ENCODE assay signal across 8 mouse cellular contexts in the genomic region with DNA sequence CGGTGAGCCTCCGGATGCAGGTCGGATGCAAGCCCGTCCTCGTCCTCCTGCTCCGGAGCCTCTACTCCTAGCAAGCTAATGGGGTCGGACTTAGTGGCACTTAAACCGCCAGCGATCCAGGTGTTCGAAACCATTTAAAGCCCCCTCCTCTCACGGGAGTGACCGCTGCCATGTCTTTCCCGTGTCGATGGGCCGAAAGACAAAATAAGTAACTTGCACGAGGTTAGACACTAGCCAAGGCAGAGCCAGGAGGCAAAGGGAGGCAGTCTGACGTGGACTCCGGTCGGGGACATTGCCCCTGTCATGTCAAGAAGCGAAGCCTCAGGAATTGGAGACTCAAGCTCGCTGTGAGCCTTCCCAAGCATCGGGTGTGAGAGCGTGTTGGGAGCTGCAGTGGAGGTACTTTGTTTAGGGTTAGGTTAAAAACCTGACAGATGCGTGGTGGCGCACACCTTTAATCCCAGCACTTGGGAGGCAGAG. TPM values are rescaled to one million over a fixed set of nuclear protein-coding genes. Genes with fewer than 3 reads are reported as not detected.
DNase-seq lines count a peak whose midpoint lies in the region; ATAC-seq and TF ChIP-seq lines count a peak whose summit lies in the region.

No protein-coding gene starts in this region.

- no peak for TF ChIP-seq CTCF in G1E (IDR thresholded peaks at IDR 0.05; ENCODE audit: low read depth, low read length)
- TF ChIP-seq CTCF in forebrain, postnatal 0 days (IDR thresholded peaks at IDR 0.05; ENCODE audit: low read depth) = no peak
- no peak for TF ChIP-seq CTCF in liver, postnatal 0 days (IDR thresholded peaks at IDR 0.05; ENCODE audit: low read depth)

- H3K4me3 ChIP-seq in heart, embryonic 12.5 days = peak overlapping the region; percentile 91
- H3K4me3 ChIP-seq in G1E (ENCODE audit: low read depth, low read length) = peak overlapping the region; percentile 97
- H3K4me3 ChIP-seq in forebrain, postnatal 0 days (ENCODE audit: low read depth, low read length) = peak overlapping the region; percentile 84
- peak overlapping the region; percentile 91 for H3K4me3 ChIP-seq in liver, postnatal 0 days (ENCODE audit: low read depth, low read length)

- no peaks in the 10 kb centered on the region for H3K9me3 ChIP-seq in heart, embryonic 12.5 days (replicated peaks)
- no peaks in the 10 kb centered on the region for H3K9me3 ChIP-seq in G1E (replicated peaks)
- H3K9me3 ChIP-seq in forebrain, postnatal 0 days (ENCODE audit: low read length) = no peaks in the 10 kb centered on the region
- H3K9me3 ChIP-seq in liver, postnatal 0 days (ENCODE audit: low read length) = no peaks in the 10 kb centered on the region

- no peak overlapping the region for H3K27ac ChIP-seq in heart, embryonic 12.5 days (ENCODE audit: poor library complexity, severe bottlenecking)
- no peak overlapping the region for H3K27ac ChIP-seq in forebrain, postnatal 0 days (ENCODE audit: low read depth, low read length)
- peak overlapping the region; percentile 52 for H3K27ac ChIP-seq in liver, postnatal 0 days (ENCODE audit: low read depth)

- no peak for DNase-seq in heart, adult 18-20 months
- DNase-seq in G1E (ENCODE audit: low spot score) = peak; percentile 43
- peak; percentile 11 for DNase-seq in forebrain, postnatal 0 days
- no peak for DNase-seq in liver, postnatal 0 days
- DNase-seq in left cerebral cortex, postnatal 4 days = no peak
- no peak for DNase-seq in left cerebral cortex, adult 9 months (ENCODE audit: low spot score in 2 of 2)
- DNase-seq in left cerebral cortex, postnatal 10 days (ENCODE audit: extremely low spot score in 1 of 2, low spot score in 2 of 2) = no peak

- H3K27me3 ChIP-seq in heart, embryonic 12.5 days (replicated peaks) = no peaks in the 10 kb centered on the region
- peaks cover 8% of the 10 kb centered on the region for H3K27me3 ChIP-seq in G1E (ENCODE audit: insufficient read depth, low read length)
- H3K27me3 ChIP-seq in forebrain, postnatal 0 days (ENCODE audit: insufficient read depth, low read length) = no peaks in the 10 kb centered on the region
- H3K27me3 ChIP-seq in liver, postnatal 0 days (ENCODE audit: insufficient read depth, low read length) = no peaks in the 10 kb centered on the region

- no peak for TF ChIP-seq EP300 in liver, postnatal 0 days (IDR thresholded peaks at IDR 0.05; ENCODE audit: low read depth)

- no peak for ATAC-seq in heart, embryonic 12.5 days (ENCODE audit: insufficient number of reproducible peaks, low FRiP score)
- no peak for ATAC-seq in G1E (ENCODE audit: extremely low read depth, insufficient number of reproducible peaks, low FRiP score, poor library complexity, severe bottlenecking)
- no peak for ATAC-seq in forebrain, postnatal 0 days
- ATAC-seq in liver, postnatal 0 days = no peak

- H3K9ac ChIP-seq in heart, embryonic 12.5 days = peak overlapping the region; percentile 95
- peak overlapping the region; percentile 70 for H3K9ac ChIP-seq in forebrain, postnatal 0 days
- H3K9ac ChIP-seq in liver, postnatal 0 days (replicated peaks) = peak overlapping the region; percentile 90

- H3K4me1 ChIP-seq in heart, embryonic 12.5 days (replicated peaks) = peaks cover 9% of the 10 kb centered on the region
- H3K4me1 ChIP-seq in G1E (ENCODE audit: insufficient read depth, low read depth, low read length) = peaks cover 51% of the 10 kb centered on the region
- peaks cover 11% of the 10 kb centered on the region; the same call in 1 of the 2 replicates for H3K4me1 ChIP-seq in forebrain, postnatal 0 days (ENCODE audit: insufficient read depth)
- peaks cover 11% of the 10 kb centered on the region for H3K4me1 ChIP-seq in liver, postnatal 0 days (ENCODE audit: insufficient read depth)

- intact Hi-C loops in left cerebral cortex, postnatal 4 days (cut with DNase I) = loop anchor here (2.0 kb wide), 1 partner anchor 59 kb away; no protein-coding TSS in a partner anchor
- intact Hi-C loops in left cerebral cortex, postnatal 10 days (cut with DNase I) = no loop called here

- WGBS in heart, embryonic 12.5 days = 2% methylated on average over 25 of the region's 25 CpGs
- 7% methylated on average over 25 of the region's 25 CpGs for WGBS in forebrain, postnatal 0 days
- WGBS in liver, postnatal 0 days (ENCODE audit: insufficient replicate concordance) = 2% methylated on average over 25 of the region's 25 CpGs

- H3K4me2 ChIP-seq in heart, embryonic 12.5 days = peak overlapping the region; percentile 92
- H3K4me2 ChIP-seq in forebrain, postnatal 0 days (ENCODE audit: low read depth) = peak overlapping the region; percentile 88
- H3K4me2 ChIP-seq in liver, postnatal 0 days (ENCODE audit: low read depth, low read length) = peak overlapping the region; percentile 100

- H3K36me3 ChIP-seq in heart, embryonic 12.5 days = peaks cover 40% of the 10 kb centered on the region
- H3K36me3 ChIP-seq in G1E (replicated peaks) = peaks cover 45% of the 10 kb centered on the region
- H3K36me3 ChIP-seq in forebrain, postnatal 0 days (ENCODE audit: insufficient read depth) = peaks cover 33% of the 10 kb centered on the region
- H3K36me3 ChIP-seq in liver, postnatal 0 days (replicated peaks; ENCODE audit: insufficient read depth, low read length) = peaks cover 36% of the 10 kb centered on the region

RNA-seq across cellular contexts. Expression of gene Nol9, which starts 0.8 kb away (rescaled TPM):
- 23.1 and 25.8 TPM in 2 replicates for polyA plus RNA-seq in heart, embryonic 12.5 days (2016; fragmentation: Nextera tagmentation; extraction: Ambion mirVana)
- 10 to 100 TPM; 10.2 to 11.9 TPM for total RNA-seq in heart, adult 18-20 months (2021)
- 47.5 and 58.2 TPM in 2 replicates for total RNA-seq in G1E (2014; fragmentation: Nextera tagmentation)
- total RNA-seq in G1E (2017) = 34.2 and 35.1 TPM in 2 replicates
- polyA plus RNA-seq in G1E (2012) = 63.5 and 96.9 TPM in 2 replicates
- total RNA-seq in forebrain, postnatal 0 days (2014; rRNA removed) = 26.9 and 31.8 TPM in 2 replicates
- polyA plus RNA-seq in forebrain, postnatal 0 days (2015; fragmentation: Nextera tagmentation; extraction: Ambion mirVana) = 14.9 and 20.1 TPM in 2 replicates
- 8.0 and 8.5 TPM in 2 replicates for polyA plus RNA-seq in liver, postnatal 0 days (2015; fragmentation: Nextera tagmentation; extraction: Ambion mirVana)
- 10 to 100 TPM; 32.0 to 33.1 TPM for total RNA-seq in left cerebral cortex, postnatal 4 days (2021)
- total RNA-seq in left cerebral cortex, postnatal 10 days (2021) = 10 to 100 TPM; 25.3 to 27.7 TPM

RNA-seq across cellular contexts. Expression of gene Tas1r1, which starts 1.5 kb away (rescaled TPM):
- polyA plus RNA-seq in heart, embryonic 12.5 days (2016; fragmentation: Nextera tagmentation; extraction: Ambion mirVana) = 0.06 and 0.13 TPM in 2 replicates
- under 1 TPM; 0.10 to 0.13 TPM for total RNA-seq in heart, adult 18-20 months (2021)
- total RNA-seq in G1E (2014; fragmentation: Nextera tagmentation) = 0.24 TPM in 1 of 2 replicates, not detected in the other
- 0.06 and 0.27 TPM in 2 replicates for total RNA-seq in G1E (2017)
- polyA plus RNA-seq in G1E (2012) = 0.02 and 0.04 TPM in 2 replicates
- 0.54 and 1.00 TPM in 2 replicates for total RNA-seq in forebrain, postnatal 0 days (2014; rRNA removed)
- polyA plus RNA-seq in forebrain, postnatal 0 days (2015; fragmentation: Nextera tagmentation; extraction: Ambion mirVana) = 1.1 and 1.5 TPM in 2 replicates
- 0.07 TPM in 2 replicates for polyA plus RNA-seq in liver, postnatal 0 days (2015; fragmentation: Nextera tagmentation; extraction: Ambion mirVana)
- under 1 TPM; 0.56 to 0.83 TPM for total RNA-seq in left cerebral cortex, postnatal 4 days (2021)
- total RNA-seq in left cerebral cortex, postnatal 10 days (2021) = under 1 TPM; 0.43 to 0.54 TPM

RNA-seq across cellular contexts. Expression of gene Zbtb48, which starts 12.4 kb away (rescaled TPM):
- polyA plus RNA-seq in heart, embryonic 12.5 days (2016; fragmentation: Nextera tagmentation; extraction: Ambion mirVana) = 13.9 and 15.1 TPM in 2 replicates
- total RNA-seq in heart, adult 18-20 months (2021) = 1 to 10 TPM; 3.4 to 3.6 TPM
- total RNA-seq in G1E (2014; fragmentation: Nextera tagmentation) (13.9 and 24.5 TPM in 2 replicates), G1E (2017) (9.3 and 9.8 TPM in 2 replicates)
- polyA plus RNA-seq in G1E (2012) = 12.4 and 13.4 TPM in 2 replicates
- total RNA-seq in forebrain, postnatal 0 days (2014; rRNA removed) = 10.5 and 10.9 TPM in 2 replicates
- polyA plus RNA-seq in forebrain, postnatal 0 days (2015; fragmentation: Nextera tagmentation; extraction: Ambion mirVana) = 13.5 and 14.2 TPM in 2 replicates
- 7.4 and 8.5 TPM in 2 replicates for polyA plus RNA-seq in liver, postnatal 0 days (2015; fragmentation: Nextera tagmentation; extraction: Ambion mirVana)
- total RNA-seq in left cerebral cortex, postnatal 4 days (2021) = 10 to 100 TPM; 17.4 to 17.6 TPM
- 10 to 100 TPM; 11.9 to 14.7 TPM for total RNA-seq in left cerebral cortex, postnatal 10 days (2021)

RNA-seq across cellular contexts. Expression of gene Klhl21, which starts 31.3 kb away (rescaled TPM):
- 41.0 and 41.4 TPM in 2 replicates for polyA plus RNA-seq in heart, embryonic 12.5 days (2016; fragmentation: Nextera tagmentation; extraction: Ambion mirVana)
- 10 to 100 TPM; 82.1 to 83.9 TPM for total RNA-seq in heart, adult 18-20 months (2021)
- total RNA-seq in G1E (2014; fragmentation: Nextera tagmentation) (2.4 and 4.1 TPM in 2 replicates), G1E (2017) (3.8 and 4.4 TPM in 2 replicates)
- polyA plus RNA-seq in G1E (2012) = 12.2 and 13.5 TPM in 2 replicates
- total RNA-seq in forebrain, postnatal 0 days (2014; rRNA removed) = 5.0 and 8.1 TPM in 2 replicates
- polyA plus RNA-seq in forebrain, postnatal 0 days (2015; fragmentation: Nextera tagmentation; extraction: Ambion mirVana) = 2.6 and 3.4 TPM in 2 replicates
- 4.2 TPM in 2 replicates for polyA plus RNA-seq in liver, postnatal 0 days (2015; fragmentation: Nextera tagmentation; extraction: Ambion mirVana)
- total RNA-seq in left cerebral cortex, postnatal 4 days (2021) = 1 to 10 TPM; 6.6 to 7.1 TPM
- total RNA-seq in left cerebral cortex, postnatal 10 days (2021) = 10 to 100 TPM; 10.2 to 11.2 TPM

RNA-seq across cellular contexts. Expression of gene Plekhg5, which starts 32.4 kb away (rescaled TPM):
- polyA plus RNA-seq in heart, embryonic 12.5 days (2016; fragmentation: Nextera tagmentation; extraction: Ambion mirVana) = 13.6 and 14.1 TPM in 2 replicates
- 10 to 100 TPM; 10.9 to 15.9 TPM for total RNA-seq in heart, adult 18-20 months (2021)
- total RNA-seq in G1E (2014; fragmentation: Nextera tagmentation) = 0.87 and 3.9 TPM in 2 replicates
- 1.6 and 1.7 TPM in 2 replicates for total RNA-seq in G1E (2017)
- 4.0 and 4.1 TPM in 2 replicates for polyA plus RNA-seq in G1E (2012)
- total RNA-seq in forebrain, postnatal 0 days (2014; rRNA removed) = 16.6 and 18.6 TPM in 2 replicates
- polyA plus RNA-seq in forebrain, postnatal 0 days (2015; fragmentation: Nextera tagmentation; extraction: Ambion mirVana) = 9.2 and 12.8 TPM in 2 replicates
- polyA plus RNA-seq in liver, postnatal 0 days (2015; fragmentation: Nextera tagmentation; extraction: Ambion mirVana) = 1.8 and 2.1 TPM in 2 replicates
- total RNA-seq in left cerebral cortex, postnatal 4 days (2021) = 10 to 100 TPM; 21.2 to 25.7 TPM
- 10 to 100 TPM; 43.3 to 46.9 TPM for total RNA-seq in left cerebral cortex, postnatal 10 days (2021)

Comparison
In these comparisons a context has a peak if more than half of its experiments do, and no peak if none do; other contexts are left out.
1. DNase-seq: peak in G1E (single experiment) and forebrain, postnatal 0 days (single experiment); none in heart, adult 18-20 months (0 of 2), liver, postnatal 0 days (single experiment), left cerebral cortex, postnatal 4 days (single experiment), left cerebral cortex, adult 9 months (0 of 2) and left cerebral cortex, postnatal 10 days (0 of 2).
2. Peak in every context shown above with its lines, with median percentiles within 50 percentile points of each other: H3K4me2 ChIP-seq, H3K4me3 ChIP-seq and H3K9ac ChIP-seq.